Mouse (Mus musculus) MEL (cell line): ENCODE results near the gene Psmb9. TPM values are rescaled to one million over a fixed set of nuclear protein-coding genes. Genes with fewer than 3 reads are reported as not detected.

ENCODE experiments used
- DNase-seq: peaks from one replicate; pipeline ENCODE4 v3.0.0; 2011; ENCODE audit warnings: low read depth, low spot score
- H3K27ac ChIP-seq: 2 replicates; pipeline ENCODE4 v1.5.1; 2012; ENCODE audit warnings: low read depth, mild to moderate bottlenecking, control low read depth, low read length, moderate library complexity; ENCODE audit not compliant: control insufficient read depth
- H3K27me3 ChIP-seq, 2 experiments: fragments of 150-350 bp in 1 of 2; sonication (generic) in 1 of 2; 2 replicates each; pipeline ENCODE4 v1.6.1; 2012; ENCODE audit warnings: low read length in 2 of 2, mild to moderate bottlenecking in 2 of 2, improper control_type of control experiment in 1 of 2, moderate library complexity in 1 of 2; ENCODE audit not compliant: insufficient read depth in 2 of 2, control insufficient read depth in 1 of 2
- H3K36me3 ChIP-seq, 2 experiments: 2 replicates each; pipeline ENCODE4 v1.6.1; 2012 to 2014; ENCODE audit warnings: low read length in 2 of 2, improper control_type of control experiment in 1 of 2, inconsistent platforms in 1 of 2, mild to moderate bottlenecking in 1 of 2; ENCODE audit not compliant: insufficient read depth in 2 of 2, control insufficient read depth in 1 of 2
- H3K4me1 ChIP-seq, 2 experiments: fragments of 150-350 bp in 1 of 2; sonication (generic) in 1 of 2; 2 replicates each; pipeline ENCODE4 v1.6.1; 2012; ENCODE audit warnings: low read length in 2 of 2, improper control_type of control experiment in 1 of 2, mild to moderate bottlenecking in 1 of 2; ENCODE audit not compliant: insufficient read depth in 2 of 2, control insufficient read depth in 1 of 2
- H3K4me3 ChIP-seq, 2 experiments: fragments of 150-350 bp in 1 of 2; sonication (generic) in 1 of 2; 2 replicates each; pipeline ENCODE4 v1.5.1; 2012; ENCODE audit warnings: low read depth in 2 of 2, low read length in 2 of 2, mild to moderate bottlenecking in 2 of 2, moderate library complexity in 2 of 2, control low read depth in 1 of 2, improper control_type of control experiment in 1 of 2; ENCODE audit not compliant: control insufficient read depth in 1 of 2, insufficient read depth in 1 of 2
- H3K79me2 ChIP-seq: 2 replicates; pipeline ENCODE4 v1.6.1; 2012; ENCODE audit warnings: mild to moderate bottlenecking, low read length, moderate library complexity; ENCODE audit not compliant: control insufficient read depth, poor library complexity, insufficient read depth
- H3K9ac ChIP-seq: 2 replicates; pipeline ENCODE4 v1.6.1; 2012; ENCODE audit warnings: low read depth, mild to moderate bottlenecking, control low read depth, low read length, moderate library complexity; ENCODE audit not compliant: control insufficient read depth, poor library complexity, severe bottlenecking
- H3K9me3 ChIP-seq: fragments of 150-350 bp; sonication (generic); replicated peaks from 2 replicates; pipeline ENCODE4 v1.6.1; 2012; ENCODE audit warnings: mild to moderate bottlenecking, low read length, improper control_type of control experiment, moderate library complexity; ENCODE audit not compliant: insufficient read depth
- BHLHE40 ChIP-seq: IDR thresholded peaks from 2 replicates; pipeline ENCODE4 v1.6.1; 2012; ENCODE audit warnings: low read depth, mild to moderate bottlenecking, inconsistent platforms, low read length, improper control_type of control experiment, borderline replicate concordance
- CHD2 ChIP-seq: IDR thresholded peaks from 2 replicates; pipeline ENCODE4 v1.6.1; 2011; ENCODE audit warnings: low read length, improper control_type of control experiment
- CTCF ChIP-seq, 3 experiments: IDR thresholded peaks in 2 of 3; conservative IDR thresholded peaks in 1 of 3; 2 replicates each; pipeline ENCODE4 v1.5.1; 2011 to 2012; ENCODE audit warnings: low read length in 3 of 3, low read depth in 2 of 3, mild to moderate bottlenecking in 2 of 3, improper control_type of control experiment in 1 of 3, inconsistent platforms in 1 of 3, mixed read lengths in 1 of 3, moderate library complexity in 1 of 3; ENCODE audit not compliant: control insufficient read depth in 1 of 3, insufficient read depth in 1 of 3, poor library complexity in 1 of 3, severe bottlenecking in 1 of 3
- E2F4 ChIP-seq: IDR thresholded peaks from 2 replicates; pipeline ENCODE4 v1.6.1; 2011; ENCODE audit warnings: low read depth, low read length, improper control_type of control experiment, borderline replicate concordance
- ELF1 ChIP-seq: IDR thresholded peaks from 2 replicates; pipeline ENCODE4 v1.6.1; 2014; ENCODE audit warnings: low read depth, mild to moderate bottlenecking, inconsistent platforms, low read length, improper control_type of control experiment, moderate library complexity
- EP300 ChIP-seq, 2 experiments: IDR thresholded peaks; 2 replicates each; pipeline ENCODE4 v1.6.1; 2011; ENCODE audit warnings: improper control_type of control experiment in 2 of 2, low read length in 2 of 2, low read depth in 1 of 2, mild to moderate bottlenecking in 1 of 2
- ETS1 ChIP-seq: IDR thresholded peaks from 2 replicates; pipeline ENCODE4 v1.6.1; 2012; ENCODE audit warnings: low read depth, mild to moderate bottlenecking, inconsistent platforms, low read length, improper control_type of control experiment, moderate library complexity
- GABPA ChIP-seq: IDR thresholded peaks from 2 replicates; pipeline ENCODE4 v1.6.1; 2012; ENCODE audit warnings: low read depth, mild to moderate bottlenecking, inconsistent platforms, low read length, improper control_type of control experiment, moderate library complexity
- GATA1 ChIP-seq: IDR thresholded peaks from 2 replicates; pipeline ENCODE4 v1.6.1; 2011; ENCODE audit warnings: low read depth, low read length, improper control_type of control experiment
- HCFC1 ChIP-seq: IDR thresholded peaks from 2 replicates; pipeline ENCODE4 v1.6.1; 2012; ENCODE audit warnings: low read depth, mild to moderate bottlenecking, inconsistent platforms, low read length, improper control_type of control experiment, moderate library complexity
- KAT2A ChIP-seq: conservative IDR thresholded peaks from 2 replicates; pipeline ENCODE4 v1.6.1; 2012; ENCODE audit warnings: low read depth, low read length, improper control_type of control experiment, inconsistent platforms
- MAX ChIP-seq: IDR thresholded peaks from 2 replicates; pipeline ENCODE4 v1.6.1; 2011; ENCODE audit warnings: low read length, improper control_type of control experiment
- MAZ ChIP-seq: IDR thresholded peaks from 2 replicates; pipeline ENCODE4 v1.6.1; 2012; ENCODE audit warnings: low read depth, mild to moderate bottlenecking, inconsistent platforms, low read length, improper control_type of control experiment
- MEF2A ChIP-seq: IDR thresholded peaks from 2 replicates; pipeline ENCODE4 v1.6.1; 2014; ENCODE audit warnings: low read depth, mild to moderate bottlenecking, inconsistent platforms, low read length, improper control_type of control experiment; ENCODE audit not compliant: poor library complexity, insufficient replicate concordance, severe bottlenecking; ENCODE audit errors: extremely low read depth
- NELFE ChIP-seq: IDR thresholded peaks from 2 replicates; pipeline ENCODE4 v1.6.1; 2011; ENCODE audit warnings: low read depth, low read length, improper control_type of control experiment
- RAD21 ChIP-seq: IDR thresholded peaks from 2 replicates; pipeline ENCODE4 v1.6.1; 2011; ENCODE audit warnings: mild to moderate bottlenecking, low read depth, low read length, improper control_type of control experiment
- SIN3A ChIP-seq: IDR thresholded peaks from 2 replicates; pipeline ENCODE4 v1.6.1; 2012; ENCODE audit warnings: low read length, improper control_type of control experiment, inconsistent platforms
- SMC3 ChIP-seq: IDR thresholded peaks from 2 replicates; pipeline ENCODE4 v1.6.1; 2011; ENCODE audit warnings: low read depth, low read length, improper control_type of control experiment
- TBP ChIP-seq: IDR thresholded peaks from 2 replicates; pipeline ENCODE4 v1.8.0; 2011; ENCODE audit warnings: low read depth, low read length, improper control_type of control experiment
- TCF12 ChIP-seq: IDR thresholded peaks from 2 replicates; pipeline ENCODE4 v1.6.1; 2014; ENCODE audit warnings: low read depth, mild to moderate bottlenecking, inconsistent platforms, low read length, improper control_type of control experiment, moderate library complexity
- UBTF ChIP-seq: IDR thresholded peaks from 2 replicates; pipeline ENCODE4 v1.6.1; 2012; ENCODE audit warnings: low read depth, mild to moderate bottlenecking, inconsistent platforms, low read length, improper control_type of control experiment, moderate library complexity, borderline replicate concordance; ENCODE audit not compliant: insufficient read depth
- USF2 ChIP-seq, 2 experiments: IDR thresholded peaks; 2 replicates each; pipeline ENCODE4 v1.6.1; 2011 to 2012; ENCODE audit warnings: improper control_type of control experiment in 2 of 2, low read length in 2 of 2, borderline replicate concordance in 1 of 2, inconsistent platforms in 1 of 2, low read depth in 1 of 2, mild to moderate bottlenecking in 1 of 2; ENCODE audit not compliant: insufficient read depth in 1 of 2
- ZC3H11A ChIP-seq: IDR thresholded peaks from 2 replicates; pipeline ENCODE4 v1.6.1; 2012; ENCODE audit warnings: low read depth, mild to moderate bottlenecking, inconsistent platforms, low read length, improper control_type of control experiment
- ZKSCAN1 ChIP-seq: IDR thresholded peaks from 2 replicates; pipeline ENCODE4 v1.6.1; 2012; ENCODE audit warnings: low read depth, mild to moderate bottlenecking, inconsistent platforms, low read length, improper control_type of control experiment, moderate library complexity
- ZMIZ1 ChIP-seq: IDR thresholded peaks from 2 replicates; pipeline ENCODE4 v1.6.1; 2012; ENCODE audit warnings: low read depth, mild to moderate bottlenecking, inconsistent platforms, low read length, improper control_type of control experiment, moderate library complexity
- ZNF384 ChIP-seq: IDR thresholded peaks from 2 replicates; pipeline ENCODE4 v1.6.1; 2012; ENCODE audit warnings: low read depth, mild to moderate bottlenecking, inconsistent platforms, low read length, improper control_type of control experiment
- polyA plus RNA-seq, 2 experiments: library from polyadenylated mRNA; stranded (reverse) in 1 of 2; unstranded in 1 of 2; fragments of >175 nt in 1 of 2; fragments of >200 nt in 1 of 2; gene quantifications; 2 replicates each; pipeline versions ENCODE4 v1.2.1 to v1.2.4; 2012; ENCODE audit warnings: low replicate concordance in 2 of 2, low read depth in 1 of 2; ENCODE audit not compliant: insufficient read length in 2 of 2, insufficient read depth in 1 of 2, missing spikeins in 1 of 2
- total RNA-seq: library from RNA; depleted of rRNA; stranded (reverse); fragments of 300-350 nt; gene quantifications from 2 replicates; pipeline ENCODE4 v1.2.3, GENCODE M21; 2012

The Psmb9 gene
- total and polyA plus RNA-seq, 3 experiments = 14.7 to 24.9 TPM; not detected in 1

- H3K4me1 ChIP-seq = peaks cover 2 to 4% of the 10 kb centered on the region in 2 experiments; a peak in 3 of 4 replicates
- DNase-seq = peak; percentile 87
- peak; percentile 91 for TF ChIP-seq SMC3
- no peak for TF ChIP-seq MEF2A
- TF ChIP-seq UBTF = no peak
- TF ChIP-seq TBP = 0 out of 2 replicates have a peak, but pooled peaks have one; percentile 31
- TF ChIP-seq ZNF384 = no peak
- no peak for TF ChIP-seq USF2 (IDR thresholded peaks at IDR 0.05; ENCODE audit: borderline replicate concordance in 1 of 2, insufficient read depth in 1 of 2, low read depth in 1 of 2, low read length in 2 of 2)
- TF ChIP-seq GATA1 = peak; percentile 40; the same call in 1 of the 2 replicates
- TF ChIP-seq MAZ = no peak
- TF ChIP-seq KAT2A = no peak
- TF ChIP-seq BHLHE40 = no peak
- no peak for TF ChIP-seq MAX
- no peak for TF ChIP-seq ZMIZ1
- peak; percentile 72 for TF ChIP-seq ELF1
- TF ChIP-seq EP300 (IDR thresholded peaks at IDR 0.05; ENCODE audit: low read depth in 1 of 2, low read length in 2 of 2) = peak; percentile 18 to 33; a peak in 2 of 4 replicates
- no peak for TF ChIP-seq GABPA
- TF ChIP-seq NELFE = peak; percentile 41; the same call in 1 of the 2 replicates
- TF ChIP-seq HCFC1 = peak; percentile 33; the same call in 1 of the 2 replicates
- TF ChIP-seq E2F4 = no peak
- TF ChIP-seq CTCF (IDR thresholded peaks at IDR 0.05 in 2 of 3, conservative IDR thresholded peaks at IDR 0.05 in 1 of 3; ENCODE audit: control insufficient read depth in 1 of 3, insufficient read depth in 1 of 3, low read depth in 2 of 3, low read length in 3 of 3, poor library complexity in 1 of 3, severe bottlenecking in 1 of 3) = peak; percentile 60 to 81 (median 72)
- TF ChIP-seq ZKSCAN1 = no peak
- TF ChIP-seq TCF12 = no peak
- peak; percentile 65 for TF ChIP-seq RAD21
- 0 out of 2 replicates have a peak, but pooled peaks have one; percentile 8 for TF ChIP-seq ETS1
- TF ChIP-seq ZC3H11A = peak; percentile 69
- no peak for TF ChIP-seq CHD2
- no peak for TF ChIP-seq SIN3A
- peak overlapping the region; percentile 11 to 46; a peak in 3 of 4 replicates for H3K4me3 ChIP-seq
- H3K27ac ChIP-seq = peak overlapping the region; percentile 84
- no peaks in the 10 kb centered on the region for H3K79me2 ChIP-seq
- H3K9ac ChIP-seq = peak overlapping the region; percentile 66
- H3K9me3 ChIP-seq = no peaks in the 10 kb centered on the region
- H3K36me3 ChIP-seq = no peaks in the 10 kb centered on the region
- H3K27me3 ChIP-seq = no peaks in the 10 kb centered on the region
These were observed 22.4 kb downstream of the Psmb9 start for GRCm38 (mm10) chr17:34165033-34165730.
